Mouse (Mus musculus) ovary, adult 18-20 months (tissue): ENCODE measurements around the gene Rhof.

Source experiments
- DNase-seq: peaks from one replicate; pipeline ENCODE4 v3.0.0; 2022; ENCODE audit warnings: low spot score, mixed read lengths

The Rhof gene

GRCm38 (mm10) chr5:123148073-123148722 lies 15.7 kb upstream of the Rhof start:
- DNase-seq, result no peak

- DNase-seq, result no peak
Observed at GRCm38 (mm10) chr5:123147569-123147968, 15.1 kb upstream of the Rhof start.

DNA sequence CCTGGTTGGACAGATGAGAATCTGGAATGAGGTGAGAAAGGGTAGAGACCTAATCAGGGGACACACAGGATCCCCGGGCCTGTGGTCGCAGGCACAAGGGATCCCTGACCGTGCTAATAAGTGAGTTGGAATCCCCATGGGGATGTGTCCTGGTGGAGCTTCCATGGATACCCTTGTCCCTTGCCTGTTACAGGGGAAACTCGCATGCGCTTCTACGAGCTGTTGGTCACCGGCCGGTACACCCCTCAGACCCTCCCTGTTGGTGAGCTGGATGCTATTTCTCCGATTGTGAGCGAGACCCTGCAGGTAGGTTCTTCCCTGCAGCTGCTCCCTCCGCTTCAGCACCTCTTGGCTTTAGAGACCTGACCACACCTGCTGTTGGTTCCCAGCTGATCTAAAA lies 13.9 kb upstream of the Rhof start:
- DNase-seq, result no peak

DNA sequence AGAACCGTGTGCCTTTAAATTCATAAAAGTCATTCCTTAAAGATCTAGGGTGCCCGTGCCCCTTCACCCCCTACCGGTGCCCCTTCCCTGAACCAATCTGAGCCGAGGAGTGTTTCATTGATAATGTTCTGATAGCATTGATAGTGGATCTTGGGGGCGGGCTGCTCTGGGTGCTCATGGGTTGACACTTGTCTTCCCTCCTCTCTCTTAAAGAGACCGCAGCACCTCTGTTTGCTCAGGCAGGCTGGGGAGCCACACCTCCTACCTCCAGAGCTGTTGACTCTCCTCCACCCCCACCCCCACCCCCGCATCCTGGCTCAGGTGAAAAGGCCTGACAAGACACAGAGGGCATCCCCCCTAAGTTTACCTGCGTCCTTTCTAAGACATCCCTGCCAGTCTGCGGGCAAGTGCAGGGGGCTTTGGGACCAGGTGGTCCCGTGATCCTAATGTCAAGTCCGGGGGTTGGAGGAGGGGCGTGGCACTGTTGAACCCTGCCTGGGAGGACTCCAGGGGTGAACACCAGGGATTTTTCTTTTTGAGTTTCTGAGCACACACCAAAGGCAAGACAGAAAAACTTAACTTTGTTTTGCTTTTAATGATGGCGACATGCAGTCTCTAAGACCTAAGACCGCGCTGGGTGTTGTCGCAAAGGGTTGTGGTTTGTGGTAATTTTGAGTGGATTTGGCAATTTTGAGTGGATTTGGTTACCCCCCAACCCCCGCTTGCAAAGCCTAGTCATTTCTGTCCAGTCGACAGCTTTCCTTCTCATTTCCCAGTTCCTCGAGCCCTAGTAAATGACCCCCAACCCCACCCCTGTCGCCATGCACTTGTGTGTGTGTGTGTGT lies 12.5 kb upstream of the Rhof start:
- no peak for DNase-seq

GRCm38 (mm10) chr5:123143971-123144745 lies 11.7 kb upstream of the Rhof start:
- DNase-seq, result no peak

GRCm38 (mm10) chr5:123143251-123143970 lies 10.9 kb upstream of the Rhof start:
- no peak for DNase-seq

DNA sequence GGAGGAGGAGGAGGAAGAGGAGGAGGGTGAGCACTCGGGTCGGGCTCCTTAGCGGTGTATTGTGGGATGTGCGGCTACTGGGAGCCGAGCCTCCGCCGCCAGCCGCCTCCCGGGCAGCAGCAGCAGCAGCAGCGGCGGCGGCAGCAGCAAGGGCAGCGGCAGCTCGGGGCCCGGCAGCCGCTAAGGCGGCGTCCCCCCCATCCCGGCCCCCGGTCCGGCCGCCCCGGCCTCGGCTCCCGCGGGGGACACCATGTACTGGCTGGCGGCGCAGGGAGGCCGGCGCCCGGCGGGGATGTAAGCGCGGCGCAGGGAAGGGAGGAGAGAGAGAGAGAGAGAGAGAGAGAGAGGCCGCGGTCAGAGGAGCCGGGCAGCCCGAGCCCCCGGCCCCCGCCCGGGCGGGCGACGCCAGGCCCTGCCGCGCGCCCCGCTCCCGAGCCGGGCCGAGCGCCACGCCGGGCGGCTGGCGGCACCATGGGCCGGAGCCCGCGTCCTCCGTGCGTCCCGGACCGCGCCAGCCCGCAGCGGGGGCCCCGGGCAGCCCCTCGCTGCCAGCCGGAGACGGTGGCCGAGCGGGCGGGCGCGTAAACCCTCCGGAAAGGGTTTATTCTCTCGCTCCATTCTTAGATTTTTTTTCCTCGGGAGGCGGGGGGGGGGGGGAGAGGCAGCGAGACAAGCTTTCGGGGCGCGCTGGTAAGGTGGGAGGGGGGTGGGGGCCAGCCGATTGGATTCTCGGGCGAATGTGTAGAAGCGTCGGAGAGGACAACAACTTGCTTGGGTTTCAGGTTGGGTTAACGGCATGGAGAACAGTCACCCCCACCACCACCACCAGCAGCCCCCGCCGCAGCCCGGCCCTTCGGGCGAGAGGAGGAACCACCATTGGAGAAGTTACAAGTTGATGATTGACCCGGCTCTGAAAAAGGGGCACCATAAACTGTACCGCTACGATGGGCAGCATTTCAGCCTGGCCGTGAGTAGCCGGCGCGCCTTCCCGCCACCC lies 10.0 kb upstream of the Rhof start, which contains the start of gene Setd1b:
Gene Setd1b, plus strand, starts transcription at position 33 of the 997 bp plus-strand sequence.
- peak; percentile 55 for DNase-seq

DNA sequence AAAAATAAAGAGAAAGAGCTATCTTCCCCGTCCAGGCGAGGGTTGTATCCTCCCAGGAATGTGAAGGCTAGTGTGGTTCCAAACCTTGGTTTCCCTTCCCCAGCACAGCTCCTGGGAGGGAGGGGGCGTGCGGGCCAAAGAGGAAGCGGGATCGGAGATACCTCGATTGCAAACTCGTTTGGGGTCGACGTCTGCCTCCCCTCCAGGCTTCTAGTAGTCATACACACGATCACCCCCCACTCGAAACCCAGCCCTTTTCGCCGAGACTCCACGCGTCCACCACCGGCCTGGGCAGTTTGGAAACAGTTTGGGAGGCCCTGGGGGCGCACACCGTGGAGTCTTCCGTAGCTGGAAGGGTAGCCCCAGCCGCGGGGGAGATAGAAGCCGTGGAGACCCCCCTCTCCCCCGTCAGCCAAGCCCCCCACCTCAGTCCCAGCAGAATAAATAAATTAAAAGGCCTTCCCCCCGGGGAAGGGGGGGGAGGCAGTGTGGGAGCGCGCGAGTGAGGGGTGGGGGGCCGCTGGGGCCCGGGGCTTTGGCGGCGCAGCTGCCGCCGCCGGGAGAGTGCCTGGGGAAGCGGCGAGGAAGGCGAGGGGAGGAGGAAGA lies 9.2 kb upstream of the Rhof start:
- DNase-seq, result no peak

GRCm38 (mm10) chr5:123140694-123141554 lies 8.4 kb upstream of the Rhof start:
- peak; percentile 88 for DNase-seq

DNA sequence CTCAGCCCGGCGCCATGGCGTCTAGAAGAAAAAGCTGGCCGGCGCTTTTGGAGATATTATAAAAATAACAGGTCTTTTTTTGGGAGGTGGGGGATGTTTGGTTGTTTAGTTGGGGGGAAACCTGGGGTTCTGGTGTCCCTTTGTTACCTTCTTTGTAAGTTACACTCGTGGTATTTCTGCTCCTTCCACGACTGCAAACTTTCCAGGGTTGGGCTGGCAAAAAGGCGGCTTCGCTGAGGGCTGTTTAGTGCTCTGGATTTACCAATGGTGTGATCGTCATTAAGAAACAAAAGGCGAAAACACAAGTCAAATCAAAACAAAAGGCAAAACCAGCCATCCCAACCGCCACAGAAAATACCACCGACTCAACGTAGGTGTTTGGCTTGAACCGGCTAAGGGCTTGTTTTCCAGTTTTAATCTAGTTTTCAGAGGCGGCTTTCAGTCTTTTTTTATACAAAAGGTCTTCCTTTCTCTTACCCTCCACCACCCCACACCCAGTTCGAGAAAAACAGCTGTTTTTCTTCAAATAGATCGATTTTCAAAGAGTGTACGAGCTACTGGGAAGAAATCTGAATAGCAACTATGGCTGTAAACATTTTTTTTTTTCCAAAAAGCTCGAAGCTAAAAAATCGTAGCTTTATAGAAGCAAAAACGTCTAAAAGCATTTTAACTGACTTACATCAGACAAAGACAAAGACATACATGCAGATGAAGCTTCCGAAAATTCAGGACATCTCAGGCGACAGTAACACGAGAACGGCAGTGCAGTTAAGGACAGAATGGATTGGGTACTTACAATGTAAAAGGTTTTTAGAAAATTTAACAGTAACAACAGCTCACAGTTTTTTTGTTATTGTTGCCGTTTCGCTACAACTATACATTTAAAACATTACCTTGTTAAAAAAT lies 7.5 kb upstream of the Rhof start:
- no peak for DNase-seq

DNA sequence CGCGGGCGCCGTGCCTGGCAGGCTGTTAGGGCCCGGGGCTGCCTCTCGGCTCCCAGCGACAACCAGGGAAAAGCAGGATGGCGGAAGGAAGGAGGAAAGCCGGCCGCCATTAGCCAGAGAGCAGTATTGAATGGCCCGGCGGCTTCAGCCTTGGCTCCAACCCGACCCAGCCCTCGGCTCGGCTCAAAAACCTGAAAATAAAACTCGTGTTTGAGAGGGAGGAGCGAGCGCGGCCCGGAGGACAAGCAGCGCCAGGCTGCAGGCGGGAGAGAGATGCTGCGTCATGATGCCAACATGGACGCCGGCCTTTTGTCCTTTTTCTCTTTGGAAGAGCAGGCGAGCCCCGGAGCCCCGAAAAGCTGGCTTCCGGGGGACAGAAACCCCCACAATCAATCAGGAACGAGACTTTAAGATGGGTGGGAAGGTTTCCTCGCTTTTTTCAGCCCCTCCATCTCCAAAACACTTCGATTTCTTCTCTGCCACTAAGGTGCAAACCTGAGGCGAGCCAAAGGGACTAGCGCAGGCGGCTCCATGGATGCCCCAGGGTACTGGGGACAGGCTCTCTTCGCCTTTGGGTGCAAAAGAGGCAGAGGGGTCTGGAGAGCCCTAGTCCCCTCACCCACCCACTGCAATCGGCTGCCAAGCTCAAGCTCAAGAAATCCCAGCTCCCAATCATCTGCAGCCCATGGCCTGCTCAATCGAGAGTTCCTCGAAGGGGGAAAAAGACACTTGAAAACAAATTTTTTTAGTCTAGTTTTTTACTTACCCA lies 6.6 kb upstream of the Rhof start:
- DNase-seq, result peak; percentile 84

GRCm38 (mm10) chr5:123138230-123138911 lies 5.9 kb upstream of the Rhof start:
- DNase-seq, result peak; percentile 79

- DNase-seq, result no peak
Observed at GRCm38 (mm10) chr5:123137910-123138229, 5.4 kb upstream of the Rhof start.

GRCm38 (mm10) chr5:123137044-123137909 lies 4.8 kb upstream of the Rhof start:
- peak; percentile 74 for DNase-seq

DNA sequence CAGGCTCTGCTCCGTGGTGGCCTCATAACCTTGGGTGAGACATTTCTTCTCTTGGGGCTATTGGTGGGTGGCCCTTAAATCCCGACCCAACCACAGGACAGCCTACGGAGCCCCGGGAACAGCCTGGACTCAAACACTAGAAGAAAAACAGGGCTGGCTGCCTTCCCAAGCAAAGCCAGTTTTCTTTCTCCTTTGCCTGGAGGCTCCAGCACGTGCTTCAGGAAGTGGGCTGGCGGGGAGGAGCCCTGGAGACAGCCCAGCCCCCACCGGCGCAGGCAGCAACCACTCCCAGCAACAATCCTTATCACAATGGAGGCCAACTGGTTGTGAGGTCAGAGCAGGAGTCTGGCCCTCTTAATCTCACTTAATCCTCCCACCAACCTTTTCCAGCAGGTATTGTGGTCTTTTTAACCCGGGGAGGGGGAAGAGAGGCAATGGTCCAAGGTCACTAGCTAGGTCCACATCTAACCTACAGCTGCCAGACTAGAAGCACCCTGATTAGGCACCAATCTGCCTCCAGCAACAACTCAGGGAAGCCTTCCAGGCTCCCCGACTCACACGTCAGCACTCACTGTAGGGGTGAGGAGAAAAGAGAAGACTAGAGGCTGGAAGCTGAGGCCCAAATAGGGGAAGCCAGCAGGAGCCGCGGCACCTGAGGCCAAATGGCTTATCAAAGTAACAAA lies 4.0 kb upstream of the Rhof start:
- DNase-seq, result peak; percentile 95
